In genomic region chr6:122810022-122810614, GRCm38 (mm10) we compare ENCODE assay signal across 8 mouse cellular contexts. TPM values are rescaled to one million over a fixed set of nuclear protein-coding genes. Genes with fewer than 3 reads are reported as not detected.
A peak's percentile ranks its signal among the peaks of the same experiment; 100 is the strongest.
DNase-seq lines count a peak whose midpoint lies in the region; ATAC-seq and TF ChIP-seq lines count a peak whose summit lies in the region.

No protein-coding gene starts in this region.

- peak overlapping the region; percentile 61 to 86 for H3K4me3 ChIP-seq in MEL (ENCODE audit: control insufficient read depth in 1 of 2, insufficient read depth in 1 of 2, low read depth in 2 of 2, low read length in 2 of 2)
- peak overlapping the region; percentile 65 for H3K4me3 ChIP-seq in forebrain, embryonic 13.5 days
- H3K4me3 ChIP-seq in liver, embryonic 11.5 days (ENCODE audit: low read depth, low read length), result peak overlapping the region; percentile 69
- peak overlapping the region; percentile 61 for H3K4me3 ChIP-seq in stomach, embryonic 15.5 days (replicated peaks)

- ATAC-seq in forebrain, embryonic 13.5 days, result no peak; the same call in 1 of the 2 replicates
- no peak for ATAC-seq in liver, embryonic 11.5 days (replicated peaks; ENCODE audit: low FRiP score)
- no peak for ATAC-seq in stomach, embryonic 15.5 days (ENCODE audit: insufficient read depth, low FRiP score, low read depth)
- no peak for ATAC-seq in frontal cortex, adult (ENCODE audit: low TSS enrichment)

- H3K36me3 ChIP-seq in MEL (ENCODE audit: control insufficient read depth in 1 of 2, insufficient read depth in 2 of 2, low read length in 2 of 2), result peaks cover 0 to 18% of the 10 kb centered on the region in 2 experiments; a peak in 2 of 4 replicates
- no peaks in the 10 kb centered on the region for H3K36me3 ChIP-seq in forebrain, embryonic 13.5 days (ENCODE audit: poor library complexity, severe bottlenecking)
- H3K36me3 ChIP-seq in liver, embryonic 11.5 days (ENCODE audit: control insufficient read depth, insufficient read depth, low read length), result no peaks in the 10 kb centered on the region
- H3K36me3 ChIP-seq in stomach, embryonic 15.5 days, result no peaks in the 10 kb centered on the region

- TF ChIP-seq EP300 in MEL (IDR thresholded peaks at IDR 0.05; ENCODE audit: low read depth in 1 of 2, low read length in 2 of 2), result no peak

- 1% methylated on average over 11 of the region's 11 CpGs for WGBS in forebrain, embryonic 13.5 days
- WGBS in liver, embryonic 11.5 days, result 2% methylated on average over 11 of the region's 11 CpGs
- 2% methylated on average over 11 of the region's 11 CpGs for WGBS in stomach, embryonic 15.5 days

- peak; percentile 56 for DNase-seq in layer of hippocampus, adult 11-12 months (ENCODE audit: low spot score)
- no peak for DNase-seq in layer of hippocampus, postnatal 36 days
- no peak for DNase-seq in MEL (ENCODE audit: low read depth, low spot score)
- no peak for DNase-seq in liver, embryonic 11.5 days (ENCODE audit: low spot score)
- no peak for DNase-seq in cerebellum, adult 8-10 months

- no peak for TF ChIP-seq RAD21 in MEL (IDR thresholded peaks at IDR 0.05; ENCODE audit: low read depth, low read length)

- no peaks in the 10 kb centered on the region; the same call in 1 of the 2 replicates for H3K79me2 ChIP-seq in MEL (ENCODE audit: control insufficient read depth, insufficient read depth, low read length, poor library complexity)

- peak overlapping the region; percentile 96 for H3K27ac ChIP-seq in MEL (ENCODE audit: control insufficient read depth, low read depth, low read length)
- H3K27ac ChIP-seq in forebrain, embryonic 13.5 days, result peak overlapping the region; percentile 98
- H3K27ac ChIP-seq in liver, embryonic 11.5 days (ENCODE audit: low read depth, low read length), result peak overlapping the region; percentile 100
- H3K27ac ChIP-seq in stomach, embryonic 15.5 days, result peak overlapping the region; percentile 99

- TF ChIP-seq POLR2A in MEL (IDR thresholded peaks at IDR 0.05; ENCODE audit: control insufficient read depth in 1 of 2, insufficient read depth in 1 of 2, low read depth in 1 of 2, low read length in 2 of 2, poor library complexity in 1 of 2), result no peak; a peak in 1 of 4 replicates

- H3K4me2 ChIP-seq in forebrain, embryonic 13.5 days, result peak overlapping the region; percentile 70
- H3K4me2 ChIP-seq in liver, embryonic 11.5 days, result peak overlapping the region; percentile 63
- peak overlapping the region; percentile 62 for H3K4me2 ChIP-seq in stomach, embryonic 15.5 days

- no peaks in the 10 kb centered on the region for H3K27me3 ChIP-seq in MEL (ENCODE audit: control insufficient read depth in 1 of 2, insufficient read depth in 2 of 2, low read length in 2 of 2)
- H3K27me3 ChIP-seq in forebrain, embryonic 13.5 days, result no peaks in the 10 kb centered on the region
- no peaks in the 10 kb centered on the region for H3K27me3 ChIP-seq in liver, embryonic 11.5 days (replicated peaks; ENCODE audit: control insufficient read depth, insufficient read depth, low read length)
- H3K27me3 ChIP-seq in stomach, embryonic 15.5 days (replicated peaks), result no peaks in the 10 kb centered on the region

- TF ChIP-seq CTCF in MEL (IDR thresholded peaks at IDR 0.05 in 2 of 3, conservative IDR thresholded peaks at IDR 0.05 in 1 of 3; ENCODE audit: control insufficient read depth in 1 of 3, insufficient read depth in 1 of 3, low read depth in 2 of 3, low read length in 3 of 3, poor library complexity in 1 of 3, severe bottlenecking in 1 of 3), result no peak

- no peaks in the 10 kb centered on the region for H3K9me3 ChIP-seq in MEL (replicated peaks; ENCODE audit: insufficient read depth, low read length)
- H3K9me3 ChIP-seq in forebrain, embryonic 13.5 days (replicated peaks), result no peaks in the 10 kb centered on the region
- H3K9me3 ChIP-seq in liver, embryonic 11.5 days (ENCODE audit: control insufficient read depth, low read length), result no peaks in the 10 kb centered on the region
- no peaks in the 10 kb centered on the region for H3K9me3 ChIP-seq in stomach, embryonic 15.5 days

- H3K4me1 ChIP-seq in MEL (ENCODE audit: control insufficient read depth in 1 of 2, insufficient read depth in 2 of 2, low read length in 2 of 2), result peaks cover 7 to 14% of the 10 kb centered on the region in 2 experiments
- peaks cover 12% of the 10 kb centered on the region for H3K4me1 ChIP-seq in forebrain, embryonic 13.5 days
- peaks cover 6% of the 10 kb centered on the region; the same call in 1 of the 2 replicates for H3K4me1 ChIP-seq in liver, embryonic 11.5 days (replicated peaks; ENCODE audit: control insufficient read depth, insufficient read depth, low read length)
- H3K4me1 ChIP-seq in stomach, embryonic 15.5 days, result peaks cover 5% of the 10 kb centered on the region; the same call in 1 of the 2 replicates

- H3K9ac ChIP-seq in MEL (ENCODE audit: control insufficient read depth, low read depth, low read length, poor library complexity, severe bottlenecking), result peak overlapping the region; percentile 82
- H3K9ac ChIP-seq in forebrain, embryonic 13.5 days, result peak overlapping the region; percentile 58
- H3K9ac ChIP-seq in liver, embryonic 11.5 days (ENCODE audit: low read depth, low read length), result peak overlapping the region; percentile 51
- peak overlapping the region; percentile 41; the same call in 1 of the 2 replicates for H3K9ac ChIP-seq in stomach, embryonic 15.5 days

TF ChIP-seq in MEL, 35 proteins besides CTCF, POLR2A, EP300 and RAD21:
- no peak for TF ChIP-seq ZKSCAN1 (IDR thresholded peaks at IDR 0.05; ENCODE audit: low read depth, low read length)
- TF ChIP-seq NELFE (IDR thresholded peaks at IDR 0.05; ENCODE audit: low read depth, low read length), result no peak
- TF ChIP-seq TBP (IDR thresholded peaks at IDR 0.05; ENCODE audit: low read depth, low read length), result no peak
- no peak for TF ChIP-seq E2F4 (IDR thresholded peaks at IDR 0.05; ENCODE audit: borderline replicate concordance, low read depth, low read length)
- TF ChIP-seq CHD2 (IDR thresholded peaks at IDR 0.05; ENCODE audit: low read length), result no peak
- no peak for TF ChIP-seq MXI1 (IDR thresholded peaks at IDR 0.05; ENCODE audit: low read depth, low read length)
- TF ChIP-seq SMC3 (IDR thresholded peaks at IDR 0.05; ENCODE audit: low read depth, low read length), result no peak
- no peak for TF ChIP-seq HCFC1 (IDR thresholded peaks at IDR 0.05; ENCODE audit: low read depth, low read length)
- peak; percentile 47; the same call in 1 of the 2 replicates for TF ChIP-seq ZNF384 (IDR thresholded peaks at IDR 0.05; ENCODE audit: low read depth, low read length)
- TF ChIP-seq KAT2A (conservative IDR thresholded peaks at IDR 0.05; ENCODE audit: low read depth, low read length), result no peak
- TF ChIP-seq MAFK (IDR thresholded peaks at IDR 0.05; ENCODE audit: borderline replicate concordance, low read depth, low read length), result no peak
- no peak for TF ChIP-seq MYC (IDR thresholded peaks at IDR 0.05; ENCODE audit: low read depth, low read length)
- no peak for TF ChIP-seq MEF2A (IDR thresholded peaks at IDR 0.05; ENCODE audit: extremely low read depth, insufficient replicate concordance, low read depth, low read length, poor library complexity, severe bottlenecking)
- TF ChIP-seq MYB (IDR thresholded peaks at IDR 0.05; ENCODE audit: low read depth, low read length), result no peak
- no peak for TF ChIP-seq GATA1 (IDR thresholded peaks at IDR 0.05; ENCODE audit: low read depth, low read length)
- TF ChIP-seq ELF1 (IDR thresholded peaks at IDR 0.05; ENCODE audit: low read depth, low read length), result no peak
- no peak for TF ChIP-seq ETS1 (IDR thresholded peaks at IDR 0.05; ENCODE audit: low read depth, low read length)
- 0 out of 2 replicates have a peak, but pooled peaks have one; percentile 46 for TF ChIP-seq CHD1 (IDR thresholded peaks at IDR 0.05; ENCODE audit: low read depth, low read length)
- TF ChIP-seq SIN3A (IDR thresholded peaks at IDR 0.05; ENCODE audit: low read length), result no peak
- TF ChIP-seq JUND (IDR thresholded peaks at IDR 0.05; ENCODE audit: low read depth, low read length), result no peak
- 0 out of 2 replicates have a peak, but pooled peaks have one; percentile 24 for TF ChIP-seq ZMIZ1 (IDR thresholded peaks at IDR 0.05; ENCODE audit: low read depth, low read length)
- no peak for TF ChIP-seq POLR2AphosphoS2 (IDR thresholded peaks at IDR 0.05; ENCODE audit: low read length)
- TF ChIP-seq MAX (IDR thresholded peaks at IDR 0.05; ENCODE audit: low read length), result no peak; the same call in 1 of the 2 replicates
- TF ChIP-seq USF1 (IDR thresholded peaks at IDR 0.05; ENCODE audit: low read depth, low read length), result no peak

RNA-seq across cellular contexts. Expression of gene Slc2a3, which starts 8.7 kb away (rescaled TPM):
- total RNA-seq in layer of hippocampus, postnatal 36 days (2021), result 100 to 1,000 TPM; 110 to 121 TPM
- total RNA-seq in MEL (2012; rRNA removed), result 78.4 and 108 TPM in 2 replicates
- polyA plus RNA-seq in MEL (2012; ENCODE audit: insufficient read depth in 1 of 2, insufficient read length in 2 of 2, low read depth in 1 of 2, low replicate concordance in 2 of 2, missing spikeins in 1 of 2), result 10 to 100 TPM in 1 of 2 experiments, not detected in 1; 93.4 TPM
- polyA plus RNA-seq in forebrain, embryonic 13.5 days (2015; fragmentation: Nextera tagmentation; extraction: Ambion mirVana), result 9.3 and 12.5 TPM in 2 replicates
- 59.4 and 66.8 TPM in 2 replicates for polyA plus RNA-seq in liver, embryonic 11.5 days (2014; fragmentation: Nextera tagmentation; extraction: Ambion mirVana)
- polyA plus RNA-seq in stomach, embryonic 15.5 days (2015; fragmentation: Nextera tagmentation; extraction: Ambion mirVana), result 11.0 and 11.9 TPM in 2 replicates

RNA-seq across cellular contexts. Expression of gene Foxj2, which starts 9.6 kb away (rescaled TPM):
- total RNA-seq in layer of hippocampus, postnatal 36 days (2021), result 10 to 100 TPM; 26.5 to 30.3 TPM
- 2.0 and 2.2 TPM in 2 replicates for total RNA-seq in MEL (2012; rRNA removed)
- 1 to 10 TPM in 1 of 2 experiments, not detected in 1; 8.6 TPM for polyA plus RNA-seq in MEL (2012; ENCODE audit: insufficient read depth in 1 of 2, insufficient read length in 2 of 2, low read depth in 1 of 2, low replicate concordance in 2 of 2, missing spikeins in 1 of 2)
- 4.4 and 4.5 TPM in 2 replicates for polyA plus RNA-seq in forebrain, embryonic 13.5 days (2015; fragmentation: Nextera tagmentation; extraction: Ambion mirVana)
- 3.8 and 4.0 TPM in 2 replicates for polyA plus RNA-seq in liver, embryonic 11.5 days (2014; fragmentation: Nextera tagmentation; extraction: Ambion mirVana)
- 5.2 and 5.8 TPM in 2 replicates for polyA plus RNA-seq in stomach, embryonic 15.5 days (2015; fragmentation: Nextera tagmentation; extraction: Ambion mirVana)

RNA-seq across cellular contexts. Expression of gene C3ar1, which starts 45.8 kb away (rescaled TPM):
- under 1 TPM; 0.47 to 0.63 TPM for total RNA-seq in layer of hippocampus, postnatal 36 days (2021)
- total RNA-seq in MEL (2012; rRNA removed), result 0.42 and 0.69 TPM in 2 replicates
- under 1 TPM in 1 of 2 experiments, not detected in 1; 0.33 TPM for polyA plus RNA-seq in MEL (2012; ENCODE audit: insufficient read depth in 1 of 2, insufficient read length in 2 of 2, low read depth in 1 of 2, low replicate concordance in 2 of 2, missing spikeins in 1 of 2)
- 0.58 and 0.89 TPM in 2 replicates for polyA plus RNA-seq in forebrain, embryonic 13.5 days (2015; fragmentation: Nextera tagmentation; extraction: Ambion mirVana)
- 2.7 and 3.5 TPM in 2 replicates for polyA plus RNA-seq in liver, embryonic 11.5 days (2014; fragmentation: Nextera tagmentation; extraction: Ambion mirVana)
- polyA plus RNA-seq in stomach, embryonic 15.5 days (2015; fragmentation: Nextera tagmentation; extraction: Ambion mirVana), result 2.6 and 3.3 TPM in 2 replicates
